Mouse (Mus musculus) kidney, adult 2 months (tissue): Measurements from ENCODE around the gene Plscr5. TPM values are rescaled to one million over a fixed set of nuclear protein-coding genes. Genes with fewer than 3 reads are reported as not detected.

Experiments
- DNase-seq: peaks from one replicate; pipeline ENCODE4 v3.0.0; 2021
- H3K27ac ChIP-seq: fragments of 200-500 bp; 2 replicates; pipeline ENCODE4 v1.5.1; 2012; ENCODE audit warnings: low read depth, low read length, control low read depth, inconsistent platforms; ENCODE audit not compliant: insufficient read depth
- H3K27me3 ChIP-seq: fragments of 200-500 bp; replicated peaks from 2 replicates; pipeline ENCODE4 v1.6.1; 2012; ENCODE audit warnings: mild to moderate bottlenecking, moderate library complexity, low read length, inconsistent platforms; ENCODE audit not compliant: control insufficient read depth, insufficient read depth
- H3K36me3 ChIP-seq: fragments of 200-500 bp; 2 replicates; pipeline ENCODE4 v1.6.1; 2012; ENCODE audit warnings: mild to moderate bottlenecking, moderate library complexity, low read length, inconsistent platforms; ENCODE audit not compliant: control insufficient read depth, insufficient read depth
- H3K4me1 ChIP-seq: fragments of 200-500 bp; 2 replicates; pipeline ENCODE4 v1.6.1; 2011; ENCODE audit warnings: low read length; ENCODE audit not compliant: control insufficient read depth, insufficient read depth
- H3K4me3 ChIP-seq: fragments of 200-500 bp; 2 replicates; pipeline ENCODE4 v1.5.1; 2011; ENCODE audit warnings: mild to moderate bottlenecking, low read depth, low read length, control low read depth; ENCODE audit not compliant: insufficient read depth
- CTCF ChIP-seq: fragments of 200-500 bp; conservative IDR thresholded peaks from 2 replicates; pipeline ENCODE4 v1.5.1; 2011; ENCODE audit warnings: low read depth, mild to moderate bottlenecking, control low read depth, low read length, moderate library complexity, mixed read lengths; ENCODE audit not compliant: insufficient read depth, insufficient read length
- POLR2A ChIP-seq: fragments of 200-500 bp; IDR thresholded peaks from one replicate; pipeline ENCODE4 v1.6.1; 2011; ENCODE audit warnings: low read depth, low read length, control low read depth
- WGBS: fragments of 180-500 bp; shearing (Covaris S2); methylation state at CpG from one replicate; pipeline ENCODE4 v1.1.7; 2018; 5-methylcytosine and 5-hydroxymethylcytosine counted together
- polyA plus RNA-seq: library from polyadenylated mRNA; depleted of rRNA; stranded (reverse); fragments of >200 nt; gene quantifications from 2 replicates; pipeline ENCODE4 v1.2.3, GENCODE M21; 2012

Gene Plscr5
- polyA plus RNA-seq, 1 experiment, result not detected

- Histone ChIP-seq H3K4me3 (no peak overlapping the region), H3K27ac (no peak overlapping the region), H3K36me3 (no peaks in the 10 kb centered on the region), H3K27me3 (no peaks in the 10 kb centered on the region), H3K4me1 (no peaks in the 10 kb centered on the region)
- DNase-seq, result no peak
- 88% methylated on average over 2 of the region's 2 CpGs for WGBS
- TF ChIP-seq POLR2A, result no peak
- no peak for TF ChIP-seq CTCF
Observed at GRCm38 (mm10) chr9:92191295-92191694, 1.4 kb upstream of the Plscr5 start.

GRCm38 (mm10) chr9:92198408-92198807 lies 5.7 kb downstream of the Plscr5 start:
- H3K27me3 ChIP-seq, result no peaks in the 10 kb centered on the region
- TF ChIP-seq POLR2A (no peak), CTCF (no peak)
- no peak for DNase-seq
- no peaks in the 10 kb centered on the region for H3K4me1 ChIP-seq
- no peaks in the 10 kb centered on the region for H3K36me3 ChIP-seq
- 47% methylated on average over 3 of the region's 3 CpGs for WGBS
- H3K27ac ChIP-seq, result no peak overlapping the region
- H3K4me3 ChIP-seq, result no peak overlapping the region

GRCm38 (mm10) chr9:92199564-92199963 lies 6.8 kb downstream of the Plscr5 start:
- 88% methylated on average over 5 of the region's 5 CpGs for WGBS
- TF ChIP-seq POLR2A (no peak), CTCF (no peak)
- no peaks in the 10 kb centered on the region for H3K4me1 ChIP-seq
- no peaks in the 10 kb centered on the region for H3K27me3 ChIP-seq
- DNase-seq, result no peak
- no peak overlapping the region for H3K4me3 ChIP-seq
- H3K36me3 ChIP-seq, result no peaks in the 10 kb centered on the region
- no peak overlapping the region for H3K27ac ChIP-seq

- TF ChIP-seq POLR2A, result no peak
- TF ChIP-seq CTCF, result no peak
- Histone ChIP-seq H3K27me3 (no peaks in the 10 kb centered on the region), H3K4me1 (no peaks in the 10 kb centered on the region), H3K36me3 (no peaks in the 10 kb centered on the region), H3K4me3 (no peak overlapping the region), H3K27ac (no peak overlapping the region)
- no peak for DNase-seq
- WGBS, result 19% methylated on average over 2 of the region's 2 CpGs
Observed at GRCm38 (mm10) chr9:92204397-92204796, 11.7 kb downstream of the Plscr5 start.

- TF ChIP-seq CTCF (no peak), POLR2A (no peak)
- Histone ChIP-seq H3K36me3 (no peaks in the 10 kb centered on the region), H3K4me1 (no peaks in the 10 kb centered on the region), H3K27me3 (no peaks in the 10 kb centered on the region), H3K27ac (no peak overlapping the region), H3K4me3 (no peak overlapping the region)
- WGBS, result 19% methylated on average over 4 of the region's 4 CpGs
- DNase-seq, result peak; percentile 63
Observed at GRCm38 (mm10) chr9:92207307-92207706, 14.6 kb downstream of the Plscr5 start.

GRCm38 (mm10) chr9:92207757-92208156 lies 15.0 kb downstream of the Plscr5 start:
- H3K36me3 ChIP-seq, result no peaks in the 10 kb centered on the region
- H3K4me1 ChIP-seq, result no peaks in the 10 kb centered on the region
- H3K27me3 ChIP-seq, result no peaks in the 10 kb centered on the region
- no peak overlapping the region for H3K27ac ChIP-seq
- TF ChIP-seq CTCF (no peak), POLR2A (no peak)
- 71% methylated on average over 8 of the region's 8 CpGs for WGBS
- H3K4me3 ChIP-seq, result no peak overlapping the region; the same call in 1 of the 2 replicates
- no peak for DNase-seq

GRCm38 (mm10) chr9:92209850-92210249 lies 17.1 kb downstream of the Plscr5 start:
- TF ChIP-seq POLR2A (no peak), CTCF (no peak)
- H3K27me3 ChIP-seq, result no peaks in the 10 kb centered on the region
- no peak overlapping the region for H3K27ac ChIP-seq
- 88% methylated on average over 3 of the region's 3 CpGs for WGBS
- H3K4me1 ChIP-seq, result no peaks in the 10 kb centered on the region
- no peak for DNase-seq
- no peaks in the 10 kb centered on the region for H3K36me3 ChIP-seq
- no peak overlapping the region for H3K4me3 ChIP-seq
